Mouse (Mus musculus): ENCODE measurements around the gene Slc13a3.
A peak's percentile ranks its signal among the peaks of the same experiment; 100 is the strongest.
"Not testable (repeated sequence)": the region's sequence is repeated elsewhere in the genome, so short reads cannot be mapped to it uniquely, and the experiment has no call there.

The Slc13a3 gene

DNA sequence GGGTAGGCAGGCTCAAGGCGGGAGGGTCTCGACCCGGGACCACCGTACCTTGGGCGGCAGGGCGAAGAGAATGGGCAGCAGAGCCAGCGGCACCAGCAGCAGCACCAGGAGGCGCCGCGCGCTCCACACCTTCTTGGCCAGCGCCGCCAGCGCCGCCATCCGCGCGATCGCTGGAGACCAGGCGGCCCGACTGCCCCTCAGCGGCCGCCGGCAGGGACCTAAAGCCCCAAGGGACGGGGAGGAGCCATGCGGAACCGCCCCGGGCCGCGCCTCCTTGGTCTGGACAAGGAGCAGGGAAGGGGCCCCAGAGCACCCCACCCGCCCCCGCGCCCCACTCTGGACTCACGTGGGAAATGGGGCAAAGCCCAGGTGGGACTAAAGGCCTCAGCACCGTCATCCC, at the start of gene Slc13a3:
Gene Slc13a3 (minus strand): TSS at position 228 of the 400 bp plus-strand sequence.
- no peak for DNase-seq (ENCODE audit: low read depth, low spot score)

DNA sequence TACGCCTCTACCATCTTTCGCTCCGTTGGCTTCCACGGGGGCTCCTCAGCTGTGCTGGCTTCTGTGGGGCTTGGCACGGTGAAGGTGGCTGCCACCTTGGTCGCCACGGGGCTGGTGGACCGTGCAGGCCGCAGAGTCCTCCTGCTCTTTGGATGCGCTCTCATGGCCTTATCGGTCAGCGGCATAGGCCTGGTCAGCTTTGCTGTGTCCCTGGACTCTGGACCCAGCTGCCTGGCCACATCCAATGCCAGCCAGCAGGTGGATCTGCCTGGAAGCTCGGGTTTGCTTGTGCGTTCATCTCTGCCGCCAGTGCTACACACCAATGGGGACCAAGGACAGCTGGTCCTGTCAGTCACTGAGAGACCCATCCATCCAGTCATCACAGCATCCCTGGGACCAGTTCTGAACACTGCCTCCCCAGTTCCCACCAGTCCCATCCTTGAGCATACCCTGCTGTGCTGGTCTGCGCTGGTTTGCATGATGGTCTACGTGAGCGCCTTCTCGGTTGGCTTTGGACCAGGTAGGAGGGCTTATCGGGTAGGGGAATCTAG, 42.2 kb upstream of the Slc13a3 start:
- DNase-seq (ENCODE audit: low read depth, low spot score): no peak

DNA sequence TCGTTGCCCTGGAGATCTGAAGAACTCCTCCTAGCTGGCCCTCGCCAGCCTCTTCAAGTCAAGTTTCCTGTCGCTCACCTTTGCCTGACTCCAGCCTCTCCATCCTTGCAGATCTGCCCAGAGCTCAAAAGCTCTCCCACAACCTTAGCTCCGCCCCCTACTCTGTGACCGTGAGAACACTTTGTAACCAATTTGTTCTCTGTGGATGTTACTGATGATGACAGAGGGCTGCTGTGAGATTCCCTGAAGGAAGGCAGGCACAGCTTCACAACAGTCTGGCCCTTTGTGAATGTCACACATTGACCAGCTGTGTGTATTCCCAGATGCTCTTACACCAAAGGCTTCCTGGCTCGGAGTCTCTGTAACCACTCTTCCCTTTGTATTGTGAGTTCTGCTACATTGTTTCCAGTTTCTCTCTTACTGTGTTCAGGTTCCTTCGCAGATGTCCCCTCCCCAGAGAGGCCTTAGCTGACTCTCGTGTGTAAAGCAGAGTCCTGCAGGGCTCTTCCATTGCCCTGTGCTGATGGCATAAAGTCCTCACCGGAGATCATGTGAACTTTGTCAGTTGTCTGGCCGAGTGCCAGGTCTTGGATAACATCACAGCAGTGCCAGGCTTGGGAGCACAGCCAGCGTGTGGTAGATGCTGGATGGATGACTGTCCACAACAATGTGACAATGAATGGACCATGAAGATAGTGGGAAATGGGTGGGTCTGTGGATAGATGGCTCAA, 40.0 kb upstream of the Slc13a3 start:
- DNase-seq (ENCODE audit: low read depth, low spot score): no peak

DNA sequence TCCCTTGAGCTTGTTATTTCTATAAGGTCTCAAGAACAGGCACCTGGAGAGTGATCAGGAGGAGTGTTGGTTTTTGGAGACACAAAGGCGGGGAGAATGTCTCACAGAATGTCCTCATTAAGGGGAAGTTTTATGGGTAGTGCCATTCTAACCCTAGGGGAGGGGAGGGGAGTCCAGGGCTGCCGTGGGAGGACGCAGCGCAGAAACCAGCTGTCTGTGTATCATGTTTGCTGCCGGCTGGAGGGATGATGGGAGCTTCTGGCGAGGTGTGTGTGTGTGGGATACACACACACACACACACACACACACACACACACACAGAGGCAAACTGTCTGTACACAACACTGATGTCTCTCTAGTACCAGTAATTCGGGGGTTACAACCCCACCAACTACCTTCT, 39.4 kb upstream of the Slc13a3 start:
- no peak for DNase-seq (ENCODE audit: low read depth, low spot score)

DNA sequence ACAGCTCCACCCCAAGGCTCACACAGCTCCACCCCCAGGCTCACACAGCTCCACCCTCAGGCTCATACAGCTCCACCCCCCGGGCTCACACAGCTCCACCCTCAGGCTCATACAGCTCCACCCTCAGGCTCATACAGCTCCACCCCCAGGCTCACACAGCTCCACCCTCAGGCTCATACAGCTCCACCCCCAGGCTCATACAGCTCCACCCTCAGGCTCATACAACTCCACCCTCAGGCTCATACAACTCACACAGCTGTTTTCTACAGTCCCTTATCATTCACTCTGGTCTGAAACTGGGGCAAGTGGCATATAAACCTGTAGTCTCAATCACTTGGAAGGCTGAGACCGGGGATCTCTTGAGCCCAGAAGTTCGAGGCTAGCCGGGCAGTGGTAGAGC, 38.5 kb upstream of the Slc13a3 start:
- not testable (repeated sequence) for DNase-seq (ENCODE audit: low read depth, low spot score)

DNA sequence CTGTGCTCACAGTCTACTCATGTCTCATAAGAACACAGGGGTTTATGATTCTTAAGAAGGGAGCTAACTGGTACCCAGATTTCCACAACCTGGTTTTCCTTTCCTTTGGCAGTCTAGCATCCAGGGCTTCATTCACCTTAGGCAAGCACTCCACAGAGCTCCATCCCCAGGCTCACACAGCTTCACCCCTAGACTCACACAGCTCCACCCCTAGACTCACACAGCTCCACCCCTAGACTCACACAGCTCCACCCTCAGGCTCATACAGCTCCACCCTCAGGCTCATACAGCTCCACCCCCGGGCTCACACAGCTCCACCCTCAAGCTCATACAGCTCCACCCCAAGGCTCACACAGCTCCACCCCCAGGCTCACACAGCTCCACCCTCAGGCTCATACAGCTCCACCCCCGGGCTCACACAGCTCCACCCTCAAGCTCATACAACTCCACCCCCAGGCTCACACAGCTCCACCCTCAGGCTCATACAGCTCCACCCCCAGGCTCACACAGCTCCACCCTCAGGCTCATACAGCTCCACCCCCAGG, 38.0 kb upstream of the Slc13a3 start:
- not testable (repeated sequence) for DNase-seq (ENCODE audit: low read depth, low spot score)

DNA sequence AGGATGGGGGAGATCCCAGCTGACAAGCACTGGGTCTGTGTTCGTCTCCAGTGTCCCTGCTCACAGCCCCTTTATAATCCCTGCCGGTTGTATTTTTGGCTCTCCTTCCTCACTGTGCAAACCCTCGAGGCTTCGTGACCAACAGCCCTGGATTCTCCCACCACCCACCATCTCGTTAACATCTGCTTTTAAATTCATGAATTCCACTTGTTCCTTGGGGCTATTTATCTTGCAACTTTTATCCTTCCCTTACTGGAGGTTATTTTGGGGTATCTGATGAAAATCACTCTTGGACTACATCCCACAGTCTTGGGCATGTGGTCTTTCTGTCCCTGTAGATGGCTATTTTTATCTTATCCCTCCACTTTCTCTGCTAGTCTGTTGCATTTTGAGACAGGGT, 37.4 kb upstream of the Slc13a3 start:
- no peak for DNase-seq (ENCODE audit: low read depth, low spot score)

DNA sequence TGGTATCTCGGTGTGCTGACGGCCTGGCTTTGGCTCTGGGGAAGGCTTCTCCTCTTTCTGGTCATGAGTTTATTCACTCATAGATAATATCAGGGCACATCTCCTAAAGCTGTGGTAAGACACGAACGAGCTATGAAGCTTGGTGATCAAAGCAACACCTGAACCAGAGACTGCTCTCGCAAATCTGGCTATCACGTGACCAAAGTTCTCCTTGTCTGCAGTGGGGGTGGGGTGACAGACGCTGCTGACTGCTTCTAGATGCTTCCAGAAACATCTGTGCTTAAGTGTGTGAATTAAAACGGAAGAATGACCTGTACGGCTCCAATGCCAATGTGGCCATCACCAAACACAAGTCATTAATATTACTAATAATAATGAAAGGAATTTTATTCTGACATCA, 36.7 kb upstream of the Slc13a3 start:
- no peak for DNase-seq (ENCODE audit: low read depth, low spot score)

DNA sequence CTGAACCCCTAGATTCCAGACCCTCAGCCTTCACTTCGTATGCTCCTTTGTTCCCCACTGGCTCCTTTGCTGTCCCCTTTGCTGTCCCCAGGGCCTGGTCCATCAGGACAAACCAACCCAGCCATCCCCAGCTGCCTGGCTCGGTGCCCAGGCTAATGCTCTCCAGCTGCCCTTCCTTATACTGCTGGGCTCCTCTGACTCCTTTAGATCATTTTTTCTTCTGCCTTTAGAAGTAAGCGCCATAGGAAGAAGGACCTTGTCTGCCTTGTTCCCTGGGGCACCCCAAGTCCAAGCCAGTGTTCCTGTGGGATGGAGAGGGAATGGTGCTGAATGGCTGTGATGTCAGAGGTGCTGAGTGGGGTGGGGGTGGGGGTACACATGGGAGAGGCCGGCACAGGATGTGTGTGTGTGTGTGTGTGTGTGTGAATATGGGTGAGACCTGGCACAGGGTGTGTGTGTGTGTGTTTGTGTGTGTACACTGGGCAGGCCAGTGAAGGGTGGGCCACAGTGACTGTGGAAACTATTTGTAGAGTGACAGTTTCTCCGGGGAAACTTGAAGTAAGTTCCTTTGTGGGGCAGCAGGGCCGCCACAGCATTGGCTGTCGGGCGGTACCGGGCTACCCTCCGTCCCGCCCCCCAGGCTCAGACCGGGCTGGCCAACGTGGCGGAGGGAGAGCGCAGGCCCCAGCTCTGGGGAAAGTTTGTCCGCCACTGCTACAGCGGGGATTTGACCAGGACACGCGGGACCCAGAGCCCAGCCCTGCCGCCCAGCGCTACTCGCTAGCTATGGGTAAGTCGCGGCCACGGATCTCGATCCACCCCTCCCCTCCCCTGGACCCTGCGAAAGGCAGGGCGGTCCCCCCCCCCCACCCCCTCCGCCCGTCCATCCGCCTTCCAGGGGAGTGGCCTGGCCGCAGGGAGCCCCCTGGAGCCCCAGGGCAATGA, 30.5 kb upstream of the Slc13a3 start, which contains the start of gene Slc2a10:
Gene Slc2a10 (plus strand): TSS at position 529 of the 945 bp plus-strand sequence.
- DNase-seq (ENCODE audit: low read depth, low spot score): no peak

DNA sequence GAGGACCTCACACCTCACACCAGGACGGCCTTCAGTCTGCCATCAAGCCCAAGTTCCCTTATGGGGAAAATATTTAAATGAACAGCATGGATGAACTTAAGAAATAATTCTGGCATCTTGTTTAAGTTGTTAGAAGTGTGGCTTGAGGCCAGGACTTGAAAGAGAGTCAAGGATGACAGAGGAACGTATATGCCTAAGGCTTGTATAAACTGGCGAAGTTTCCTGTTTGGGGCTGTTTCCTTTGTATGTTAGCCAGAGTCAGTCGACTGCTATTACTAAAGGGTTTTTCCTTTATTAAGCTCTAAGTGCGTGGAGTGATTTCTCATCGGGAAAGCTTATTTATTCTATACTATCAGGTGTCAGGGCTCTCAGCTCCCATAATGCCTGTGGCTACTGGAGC, 25.8 kb upstream of the Slc13a3 start:
- DNase-seq (ENCODE audit: low read depth, low spot score): no peak

DNA sequence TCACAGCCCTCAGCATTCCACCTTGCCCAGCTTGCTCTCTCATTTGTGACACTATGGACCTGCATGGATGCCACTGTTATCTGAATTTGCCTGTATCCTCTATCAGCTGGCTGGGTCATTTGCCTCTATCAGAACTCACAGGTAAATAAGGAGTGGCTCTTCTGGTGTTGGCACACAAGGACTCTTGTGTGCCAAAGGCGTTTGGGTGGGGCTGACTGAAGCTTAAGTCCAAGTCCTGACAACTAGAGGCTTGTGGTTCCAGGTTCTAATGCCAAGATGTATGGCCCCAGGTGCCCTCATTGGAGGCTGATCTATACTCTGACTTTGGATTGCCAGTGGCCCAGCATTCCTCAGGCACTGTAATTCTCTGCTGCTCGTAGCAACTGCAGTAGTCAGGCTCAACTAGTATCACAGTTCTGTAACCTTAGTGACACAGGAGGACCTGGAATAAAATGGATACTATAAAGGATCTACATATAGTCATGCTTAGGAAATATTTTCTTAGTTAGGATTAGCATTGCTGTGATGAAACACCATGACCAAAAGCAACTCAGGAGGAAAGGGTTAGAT, 24.8 kb upstream of the Slc13a3 start:
- no peak for DNase-seq (ENCODE audit: low read depth, low spot score)

DNA sequence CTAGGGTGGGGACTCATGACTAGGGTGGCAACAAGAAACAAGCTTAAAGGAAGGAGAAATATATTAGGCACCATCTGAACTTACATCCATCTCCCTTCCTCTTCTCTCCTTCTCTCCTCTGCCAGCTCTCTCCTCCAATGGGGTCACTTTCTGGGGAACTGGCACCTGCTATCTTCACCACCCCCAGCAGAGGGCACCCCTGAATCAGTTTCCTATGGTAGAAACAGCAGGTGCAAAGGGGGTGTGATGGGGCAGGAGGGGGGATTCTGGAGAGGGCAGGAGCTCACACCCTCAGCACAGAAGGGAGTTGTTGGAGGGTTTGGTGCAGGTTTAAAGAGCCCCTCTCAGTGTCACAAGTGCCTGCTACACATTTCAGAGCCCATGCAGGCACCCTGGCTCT, 23.2 kb upstream of the Slc13a3 start:
- no peak for DNase-seq (ENCODE audit: low read depth, low spot score)

DNA sequence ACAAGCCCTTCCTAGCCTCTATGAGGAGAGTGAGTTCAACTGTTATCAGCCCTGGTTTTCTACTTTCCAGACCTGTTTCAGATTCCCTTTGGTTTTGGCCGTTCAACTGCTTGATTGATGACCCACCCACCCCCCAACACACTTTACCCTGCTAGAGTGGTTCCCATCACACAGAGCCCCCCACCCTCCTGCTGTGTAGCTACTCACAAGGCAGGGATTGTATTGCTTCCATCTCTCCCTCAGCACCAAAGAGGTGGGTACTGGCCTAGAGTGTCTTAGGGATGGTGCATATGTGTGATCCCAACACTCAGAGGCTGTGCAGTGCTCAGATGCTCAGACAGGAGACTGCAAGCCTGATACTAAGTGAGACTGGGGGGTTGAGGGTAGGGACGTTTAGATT, 21.5 kb upstream of the Slc13a3 start:
- DNase-seq (ENCODE audit: low read depth, low spot score): no peak

DNA sequence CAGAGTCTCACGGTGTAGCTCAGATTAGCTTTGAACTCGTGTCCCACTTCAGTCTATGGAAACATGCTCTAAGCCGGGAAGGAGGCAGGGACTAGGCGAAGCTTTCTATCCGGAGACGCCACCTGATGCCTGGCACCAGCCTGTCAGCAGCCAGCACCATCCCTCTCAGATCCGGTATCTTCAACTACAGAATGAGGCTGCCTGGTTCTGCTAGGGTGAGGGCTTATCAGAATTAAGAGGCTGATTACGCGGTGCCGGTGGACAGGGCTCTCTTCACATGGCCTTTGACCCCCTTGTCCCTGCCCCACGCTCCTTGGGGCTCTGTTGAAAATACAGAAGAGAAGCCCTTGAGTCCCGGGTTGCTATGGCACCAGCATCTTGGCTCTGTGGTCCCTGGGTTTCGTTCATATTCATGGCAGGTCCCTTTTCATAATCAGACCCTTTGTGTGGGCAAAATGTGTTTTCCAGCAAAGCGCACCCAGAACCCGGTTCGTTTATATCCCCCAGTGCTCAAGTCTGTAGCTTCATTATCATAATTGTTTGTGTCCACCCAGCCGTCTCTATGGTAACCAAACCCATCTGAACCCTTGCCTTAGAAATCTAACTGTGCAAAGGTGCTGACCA, 20.7 kb upstream of the Slc13a3 start:
- DNase-seq (ENCODE audit: low read depth, low spot score): no peak

DNA sequence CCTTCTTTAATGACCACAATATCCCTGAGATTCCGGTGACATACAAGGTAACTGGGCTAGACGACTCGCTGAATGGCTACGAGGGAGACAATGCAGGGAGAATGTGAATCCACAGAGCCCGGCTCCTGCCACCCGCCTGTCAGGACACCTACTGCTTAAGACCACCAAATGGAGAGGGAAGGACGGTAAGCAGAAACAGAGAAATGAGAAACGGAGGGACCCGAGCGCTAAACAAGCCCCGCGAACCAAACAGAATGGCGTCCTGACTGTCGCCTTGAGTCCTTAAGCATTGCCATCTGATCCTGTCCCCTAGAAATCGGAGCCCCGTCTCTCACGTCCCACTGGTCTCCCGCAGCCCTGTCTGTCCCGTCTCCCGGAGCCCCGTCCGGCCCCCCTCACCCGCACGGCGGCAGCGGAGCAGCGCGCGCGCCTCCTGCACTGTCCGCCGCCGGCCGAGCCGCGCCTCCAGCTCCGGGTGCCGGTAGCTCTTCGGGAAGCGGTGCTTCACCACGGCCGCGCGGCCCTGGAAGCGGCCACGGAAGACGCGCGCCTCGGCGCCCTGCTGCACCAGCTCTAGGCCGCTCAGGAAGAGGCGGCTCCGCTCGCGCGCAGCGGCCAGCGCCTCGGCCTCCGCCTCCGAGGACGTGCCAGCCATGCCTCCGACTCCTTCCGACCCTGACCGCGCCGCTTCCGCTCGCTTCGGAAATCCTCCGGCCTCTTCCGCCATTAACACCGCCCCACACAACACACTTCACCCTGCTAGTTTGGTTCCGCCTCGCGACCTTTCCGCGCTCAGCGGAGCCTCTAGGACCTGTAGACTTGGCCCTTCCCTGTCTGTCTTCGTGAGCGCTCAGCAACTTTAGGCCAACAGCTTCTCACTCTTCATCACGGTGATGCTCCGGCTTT, 19.9 kb upstream of the Slc13a3 start, which contains the start of gene Trp53rka:
Gene Trp53rka (minus strand): TSS at position 677 of the 906 bp plus-strand sequence.
- DNase-seq (ENCODE audit: low read depth, low spot score): peak; percentile 66

DNA sequence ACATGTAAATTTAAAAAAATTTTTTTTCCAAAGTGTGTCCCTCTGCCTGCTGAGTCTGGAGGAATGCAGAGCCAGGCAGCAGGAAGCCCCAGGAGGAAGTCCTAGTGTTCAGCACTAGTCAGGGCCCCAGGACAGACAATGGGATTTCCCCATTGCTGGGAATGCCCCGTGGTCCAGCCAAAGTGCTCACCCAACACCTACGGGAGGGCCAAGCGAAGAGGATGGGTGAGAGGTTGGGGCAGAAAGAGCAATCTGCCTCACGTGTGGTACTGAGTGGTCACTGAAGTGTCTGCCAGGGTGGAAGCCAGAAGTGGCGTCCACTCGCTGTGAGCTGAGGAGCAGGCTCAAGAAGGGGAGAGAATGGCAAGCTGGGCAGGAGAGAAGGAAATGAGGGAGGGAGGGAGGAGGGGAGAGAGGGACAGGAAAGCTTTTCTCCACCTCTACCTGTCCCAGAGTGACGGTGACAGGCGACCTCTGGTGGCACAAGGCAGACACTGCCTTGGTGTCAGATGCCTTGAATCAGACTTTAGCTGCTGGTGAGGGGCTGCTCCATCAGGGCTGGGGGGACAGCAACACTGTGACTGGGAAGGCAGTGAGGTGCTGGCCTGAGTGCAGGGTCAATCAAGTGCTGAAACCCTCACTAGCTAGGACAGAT, 14.0 kb upstream of the Slc13a3 start:
- peak; percentile 23 for DNase-seq (ENCODE audit: low read depth, low spot score)

DNA sequence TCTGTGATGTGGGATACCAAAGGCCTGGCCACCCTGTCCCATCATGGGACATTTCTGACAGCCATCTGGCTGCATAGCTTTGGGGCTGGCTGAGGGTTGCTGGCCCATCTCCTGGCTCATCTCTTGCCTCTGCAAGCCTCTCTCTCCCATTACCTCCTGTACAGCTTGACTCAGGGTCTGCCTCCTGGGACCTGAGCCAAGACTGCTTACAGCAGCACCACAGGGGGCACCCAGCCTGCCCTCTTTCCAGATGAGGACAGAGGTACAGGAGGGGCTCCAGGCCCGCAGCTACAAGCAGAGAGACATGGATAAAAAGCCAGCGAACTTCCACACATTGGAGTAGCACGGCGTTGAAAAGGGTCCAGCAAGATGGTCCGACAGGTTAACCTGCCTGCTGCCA, 13.4 kb upstream of the Slc13a3 start:
- DNase-seq (ENCODE audit: low read depth, low spot score): no peak

DNA sequence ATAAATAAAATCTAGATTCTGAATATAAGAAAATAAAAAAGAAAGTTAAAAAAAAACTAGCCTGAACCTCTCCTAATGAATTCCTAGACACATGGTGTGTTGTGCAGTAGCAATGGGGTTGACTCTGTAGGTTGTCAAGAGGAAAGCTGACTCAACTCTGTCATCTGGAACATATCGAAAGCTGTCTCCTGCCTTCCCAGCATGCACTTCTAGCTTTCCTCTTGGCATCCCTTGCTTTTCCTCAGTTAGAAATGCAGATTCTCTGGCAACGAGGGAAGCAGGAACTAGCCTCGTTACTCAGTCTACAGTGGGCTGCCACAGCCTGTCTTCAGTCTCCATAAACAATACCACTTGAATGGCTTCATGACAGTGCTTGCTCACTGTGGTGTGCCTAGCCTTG, 12.8 kb upstream of the Slc13a3 start:
- no peak for DNase-seq (ENCODE audit: low read depth, low spot score)

DNA sequence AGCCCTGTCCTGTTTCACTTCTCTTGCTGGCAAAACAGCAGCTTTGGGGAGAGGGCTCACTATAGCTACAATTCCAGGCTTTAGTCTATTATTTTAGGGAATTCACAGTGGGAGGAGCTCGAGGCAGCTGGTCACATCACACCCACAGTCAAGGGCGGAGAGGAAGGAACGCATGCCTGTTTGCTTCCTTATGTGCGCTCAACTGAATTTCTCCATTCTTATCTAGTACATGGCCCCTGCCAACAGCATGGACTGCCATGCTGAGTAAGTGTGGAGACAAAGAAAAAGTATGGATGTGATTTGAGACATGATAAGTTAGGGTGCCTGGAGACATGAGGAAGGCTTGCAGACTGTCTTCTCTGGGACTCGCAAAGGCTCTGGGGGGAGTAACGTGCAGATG, 11.1 kb upstream of the Slc13a3 start:
- DNase-seq (ENCODE audit: low read depth, low spot score): no peak

DNA sequence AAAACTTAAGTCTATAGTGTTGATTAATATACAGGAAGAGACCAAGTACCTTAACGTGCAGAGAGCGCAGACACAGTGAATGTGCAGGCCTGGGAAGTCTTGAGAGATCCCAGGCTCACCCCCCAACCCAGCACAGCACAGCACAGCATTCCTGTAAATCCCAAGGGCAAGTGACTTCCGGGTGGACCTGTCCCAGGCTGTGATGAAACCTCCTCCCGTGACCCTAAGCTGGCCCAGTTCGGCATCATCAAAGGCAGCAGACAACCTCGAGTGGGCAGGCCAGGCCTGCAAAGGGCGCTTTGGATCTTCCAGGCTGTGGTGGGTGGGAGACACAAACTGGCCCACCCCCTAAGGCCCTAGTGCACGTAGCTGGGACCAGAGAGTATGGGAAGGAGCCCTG, 9.0 kb upstream of the Slc13a3 start:
- no peak for DNase-seq (ENCODE audit: low read depth, low spot score)

Measured in retina, adult 2 months (tissue).